Mouse (Mus musculus): Measurements from ENCODE around the gene Pkig. TPM values are rescaled to one million over a fixed set of nuclear protein-coding genes. Genes with fewer than 3 reads are reported as not detected.

Gene Pkig
- total and polyA plus RNA-seq, 3 experiments = 214 to 344 (median 237) TPM

DNA sequence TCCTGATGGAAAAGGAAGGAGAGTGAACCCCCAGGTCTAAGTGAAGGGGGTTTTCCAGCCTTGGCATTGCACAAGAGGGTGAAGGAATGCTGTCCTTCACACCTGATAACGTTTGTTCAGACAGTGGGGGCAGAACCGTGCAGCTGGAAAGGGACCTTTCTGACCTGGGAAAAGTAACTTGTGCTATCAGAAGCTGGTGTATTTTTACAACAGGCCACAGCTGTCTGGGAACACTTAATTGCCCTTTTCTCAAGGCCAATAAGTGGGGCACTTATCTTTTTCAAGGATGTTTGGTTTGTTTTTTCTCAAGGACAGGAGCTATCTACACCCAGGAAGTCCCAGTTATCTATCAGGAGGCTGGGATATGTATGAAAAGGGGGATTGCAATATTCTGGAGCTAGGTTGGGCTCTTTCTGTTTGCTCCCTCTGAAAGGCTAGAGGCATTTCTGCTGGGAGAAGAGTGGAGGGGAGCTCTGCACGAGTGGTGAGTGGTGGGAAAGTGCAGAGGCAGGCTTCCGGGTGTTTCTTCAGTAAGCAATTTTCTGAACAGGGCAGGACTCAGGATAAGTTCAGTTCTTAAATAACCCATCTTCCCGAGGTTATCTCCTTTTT, 20.4 kb upstream of the Pkig start:
- 5% methylated on average over 5 of the region's 5 CpGs for WGBS
- TF ChIP-seq EP300 (IDR thresholded peaks at IDR 0.05; ENCODE audit: insufficient read depth, low read depth, low read length) (0 out of 2 replicates have a peak, but pooled peaks have one; percentile 14), POLR2A (IDR thresholded peaks at IDR 0.05; ENCODE audit: insufficient read depth, low read depth, low read length) (no peak), CTCF (IDR thresholded peaks at IDR 0.05) (no peak)
- no peak for DNase-seq
- H3K4me3 ChIP-seq = peak overlapping the region; percentile 30
- intact Hi-C loops (cut with DNase I) = no loop called here
- peaks cover 80% of the 10 kb centered on the region for H3K36me3 ChIP-seq (ENCODE audit: control insufficient read depth, insufficient read depth, low read length)
- H3K4me1 ChIP-seq (ENCODE audit: control insufficient read depth, insufficient read depth, low read length) = peaks cover 26% of the 10 kb centered on the region
- no peaks in the 10 kb centered on the region for H3K27me3 ChIP-seq (ENCODE audit: control insufficient read depth, insufficient read depth, low read length)
- H3K79me2 ChIP-seq (replicated peaks; ENCODE audit: control insufficient read depth, insufficient read depth, low read length) = peaks cover 19% of the 10 kb centered on the region
- H3K9ac ChIP-seq (ENCODE audit: low read depth, low read length) = peak overlapping the region; percentile 57; the same call in 1 of the 2 replicates
- H3K27ac ChIP-seq = peak overlapping the region; percentile 63

DNA sequence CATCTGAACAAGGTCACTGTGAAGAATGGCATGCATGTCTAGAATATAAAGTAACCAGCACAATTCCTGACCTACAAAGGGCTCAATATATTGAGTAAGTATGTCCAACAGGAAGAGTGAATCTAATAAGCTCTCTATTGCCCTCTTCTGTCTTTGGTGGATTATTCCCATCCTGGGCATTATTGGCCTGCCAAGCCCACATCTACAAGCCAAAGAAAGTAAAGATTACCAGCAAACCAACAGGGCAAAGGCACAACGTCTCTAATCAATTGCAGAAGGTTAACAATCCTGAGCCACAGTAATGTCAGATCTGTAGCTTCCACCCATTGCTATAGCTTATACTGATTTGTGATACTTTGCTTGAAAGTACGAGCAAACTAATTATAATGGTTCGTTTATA, 17.7 kb upstream of the Pkig start:
- peak overlapping the region; percentile 50 for H3K9ac ChIP-seq (ENCODE audit: low read depth, low read length)
- H3K4me3 ChIP-seq = peak overlapping the region; percentile 40
- H3K27me3 ChIP-seq (ENCODE audit: control insufficient read depth, insufficient read depth, low read length) = no peaks in the 10 kb centered on the region
- peaks cover 26% of the 10 kb centered on the region for H3K4me1 ChIP-seq (ENCODE audit: control insufficient read depth, insufficient read depth, low read length)
- peaks cover 74% of the 10 kb centered on the region for H3K36me3 ChIP-seq (ENCODE audit: control insufficient read depth, insufficient read depth, low read length)
- TF ChIP-seq CTCF (IDR thresholded peaks at IDR 0.05) (peak; percentile 40), POLR2A (IDR thresholded peaks at IDR 0.05; ENCODE audit: insufficient read depth, low read depth, low read length) (0 out of 2 replicates have a peak, but pooled peaks have one; percentile 18), EP300 (IDR thresholded peaks at IDR 0.05; ENCODE audit: insufficient read depth, low read depth, low read length) (no peak)
- 37% methylated on average over 3 of the region's 3 CpGs for WGBS
- intact Hi-C loops (cut with DNase I) = loop anchor here (10.0 kb wide), 1 partner anchor 144 kb away; no protein-coding TSS in a partner anchor
- no peak for DNase-seq
- H3K79me2 ChIP-seq (replicated peaks; ENCODE audit: control insufficient read depth, insufficient read depth, low read length) = peaks cover 19% of the 10 kb centered on the region
- peak overlapping the region; percentile 54 for H3K27ac ChIP-seq

DNA sequence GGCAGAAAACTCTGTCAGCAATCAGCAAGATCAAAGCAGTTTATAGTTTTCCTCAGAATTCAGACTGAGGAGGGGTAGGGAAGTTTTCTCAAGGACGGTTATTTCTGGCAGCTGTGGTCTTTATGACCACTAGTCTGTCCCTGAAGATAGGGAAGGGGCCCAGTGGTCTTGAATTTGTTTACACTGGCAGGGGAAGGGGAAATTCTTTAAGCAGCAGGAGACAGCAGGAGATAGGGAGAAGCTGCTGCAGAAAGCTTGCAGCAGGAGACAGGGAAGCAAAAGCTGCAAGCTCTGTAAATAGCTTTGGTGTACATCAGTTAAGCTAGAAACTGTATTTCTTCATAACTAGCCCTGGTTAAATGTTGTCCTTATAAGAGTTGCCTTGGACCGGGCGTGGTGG, 16.5 kb upstream of the Pkig start:
- H3K27me3 ChIP-seq (ENCODE audit: control insufficient read depth, insufficient read depth, low read length) = no peaks in the 10 kb centered on the region
- H3K27ac ChIP-seq = peak overlapping the region; percentile 89
- WGBS = 35% methylated on average over 3 of the region's 3 CpGs
- peaks cover 16% of the 10 kb centered on the region for H3K79me2 ChIP-seq (replicated peaks; ENCODE audit: control insufficient read depth, insufficient read depth, low read length)
- peaks cover 28% of the 10 kb centered on the region for H3K4me1 ChIP-seq (ENCODE audit: control insufficient read depth, insufficient read depth, low read length)
- H3K4me3 ChIP-seq = peak overlapping the region; percentile 39
- TF ChIP-seq CTCF (IDR thresholded peaks at IDR 0.05) = no peak
- TF ChIP-seq POLR2A (IDR thresholded peaks at IDR 0.05; ENCODE audit: insufficient read depth, low read depth, low read length) = no peak
- no peak for TF ChIP-seq EP300 (IDR thresholded peaks at IDR 0.05; ENCODE audit: insufficient read depth, low read depth, low read length)
- H3K36me3 ChIP-seq (ENCODE audit: control insufficient read depth, insufficient read depth, low read length) = peaks cover 63% of the 10 kb centered on the region
- no peak for DNase-seq
- intact Hi-C loops (cut with DNase I) = loop anchor here (10.0 kb wide), 1 partner anchor 143 kb away; no protein-coding TSS in a partner anchor
- peak overlapping the region; percentile 50 for H3K9ac ChIP-seq (ENCODE audit: low read depth, low read length)

DNA sequence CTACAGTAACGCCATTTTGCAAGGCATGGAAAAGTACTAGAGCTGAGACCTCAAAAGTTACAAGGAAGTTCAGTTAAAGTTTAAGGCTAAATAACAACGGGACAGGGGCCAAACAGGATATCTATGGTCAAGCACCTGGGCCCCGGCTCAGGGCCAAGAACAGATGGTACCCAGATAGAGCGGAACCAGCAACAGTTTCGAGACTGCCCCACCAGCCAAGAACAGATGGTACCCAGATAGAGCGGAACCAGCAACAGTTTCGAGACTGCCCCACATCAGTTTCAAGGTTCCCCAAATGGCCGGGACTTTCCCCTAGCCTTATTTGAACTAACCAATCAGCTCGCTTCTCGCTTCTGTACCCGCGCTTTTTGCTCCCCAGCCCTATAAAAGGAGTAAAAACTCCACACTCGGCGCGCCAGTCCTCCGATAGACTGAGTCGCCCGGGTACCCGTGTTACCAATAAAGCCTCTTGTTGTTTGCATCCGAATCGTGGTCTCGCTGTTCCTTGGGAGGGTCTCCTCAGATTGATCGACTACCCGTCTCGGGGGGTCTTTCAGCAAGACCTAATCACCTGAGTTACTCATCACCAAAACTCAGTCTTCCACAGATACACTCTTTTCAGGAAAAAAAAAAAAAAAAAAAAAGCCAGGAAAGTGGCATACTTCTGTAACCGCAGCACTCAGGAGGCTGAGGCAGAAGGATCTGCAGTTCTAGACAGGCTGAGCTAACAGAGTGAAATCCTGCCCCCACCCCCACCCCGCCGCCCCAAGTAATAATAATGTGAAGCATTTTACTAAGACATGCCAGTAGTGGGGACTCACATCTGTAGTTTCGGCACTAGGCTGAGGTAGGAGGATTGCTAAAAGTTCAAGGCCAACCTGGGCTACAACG, 15.3 kb upstream of the Pkig start:
- TF ChIP-seq POLR2A (IDR thresholded peaks at IDR 0.05; ENCODE audit: insufficient read depth, low read depth, low read length) (peak; percentile 64), CTCF (IDR thresholded peaks at IDR 0.05) (no peak), EP300 (IDR thresholded peaks at IDR 0.05; ENCODE audit: insufficient read depth, low read depth, low read length) (peak; percentile 100)
- Histone ChIP-seq H3K4me1 (ENCODE audit: control insufficient read depth, insufficient read depth, low read length) (peaks cover 20% of the 10 kb centered on the region), H3K79me2 (replicated peaks; ENCODE audit: control insufficient read depth, insufficient read depth, low read length) (peaks cover 14% of the 10 kb centered on the region), H3K9ac (ENCODE audit: low read depth, low read length) (peak overlapping the region; percentile 80), H3K27me3 (ENCODE audit: control insufficient read depth, insufficient read depth, low read length) (no peaks in the 10 kb centered on the region), H3K27ac (peak overlapping the region; percentile 96), H3K36me3 (ENCODE audit: control insufficient read depth, insufficient read depth, low read length) (peaks cover 51% of the 10 kb centered on the region), H3K4me3 (peak overlapping the region; percentile 94)
- WGBS = 48% methylated on average over 30 of the region's 30 CpGs
- peak; percentile 74 to 84 for DNase-seq
- intact Hi-C loops (cut with DNase I) = loop anchor here (10.0 kb wide), 1 partner anchor 142 kb away; no protein-coding TSS in a partner anchor

DNA sequence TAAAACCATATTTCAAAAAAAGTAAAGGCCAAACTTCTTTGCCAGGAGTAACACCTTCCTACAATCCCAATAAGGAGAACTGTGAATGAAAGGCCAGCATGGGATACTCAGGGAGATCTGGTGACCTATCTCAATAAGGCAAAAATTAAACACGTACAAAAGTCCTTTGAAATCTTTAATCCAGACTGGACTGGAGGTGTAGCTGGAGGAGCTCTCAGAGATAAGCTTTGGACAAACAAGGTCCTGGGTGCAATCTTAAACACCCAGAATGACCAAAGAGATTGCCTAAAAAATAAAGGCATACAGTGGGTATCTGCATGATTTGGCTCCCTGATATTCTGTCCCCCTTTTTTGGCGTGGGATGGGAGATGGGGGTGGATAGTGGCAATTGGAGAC, 14.6 kb upstream of the Pkig start:
- intact Hi-C loops (cut with DNase I) = loop anchor here (10.0 kb wide), 1 partner anchor 141 kb away; no protein-coding TSS in a partner anchor
- peaks cover 45% of the 10 kb centered on the region for H3K36me3 ChIP-seq (ENCODE audit: control insufficient read depth, insufficient read depth, low read length)

More for the DNA sequence above, 14.6 kb upstream of the Pkig start:
- Histone ChIP-seq H3K27ac (peak overlapping the region; percentile 96), H3K4me1 (ENCODE audit: control insufficient read depth, insufficient read depth, low read length) (peaks cover 18% of the 10 kb centered on the region), H3K27me3 (ENCODE audit: control insufficient read depth, insufficient read depth, low read length) (no peaks in the 10 kb centered on the region), H3K9ac (ENCODE audit: low read depth, low read length) (peak overlapping the region; percentile 80), H3K4me3 (peak overlapping the region; percentile 94), H3K79me2 (replicated peaks; ENCODE audit: control insufficient read depth, insufficient read depth, low read length) (peaks cover 12% of the 10 kb centered on the region)
- WGBS = 17% methylated on average over 2 of the region's 2 CpGs
- TF ChIP-seq POLR2A (IDR thresholded peaks at IDR 0.05; ENCODE audit: insufficient read depth, low read depth, low read length) = no peak
- no peak for TF ChIP-seq EP300 (IDR thresholded peaks at IDR 0.05; ENCODE audit: insufficient read depth, low read depth, low read length)
- no peak for TF ChIP-seq CTCF (IDR thresholded peaks at IDR 0.05)
- no peak for DNase-seq
